Mouse (Mus musculus) midbrain, embryonic 16.5 days (tissue): ENCODE results near the gene Xpnpep1. TPM values are rescaled to one million over a fixed set of nuclear protein-coding genes. Genes with fewer than 3 reads are reported as not detected.

ENCODE experiments used
- ATAC-seq: fragments of 200-750 bp; cut with Nextera tagmentation; 2 replicates; pipeline ENCODE4 v1.8.0; 2017; ENCODE audit warnings: moderate TSS enrichment
- H3K27ac ChIP-seq: fragments of 300-500 bp; sonication (generic); 2 replicates; pipeline ENCODE4 v1.5.1; 2014; ENCODE audit warnings: mild to moderate bottlenecking, low read length, mixed read lengths
- H3K27me3 ChIP-seq: fragments of 300-500 bp; sonication (generic); 2 replicates; pipeline ENCODE4 v1.6.1; 2014; ENCODE audit warnings: low read depth, low read length, mixed read lengths; ENCODE audit not compliant: control insufficient read depth, insufficient read depth
- H3K36me3 ChIP-seq: fragments of 300-500 bp; sonication (generic); 2 replicates; pipeline ENCODE4 v1.6.1; 2014; ENCODE audit warnings: mild to moderate bottlenecking, low read length, moderate library complexity, mixed read lengths; ENCODE audit not compliant: control insufficient read depth, insufficient read depth
- H3K4me1 ChIP-seq: fragments of 300-500 bp; sonication (generic); 2 replicates; pipeline ENCODE4 v1.6.1; 2014; ENCODE audit warnings: mild to moderate bottlenecking, low read length, mixed read lengths; ENCODE audit not compliant: control insufficient read depth, insufficient read depth
- H3K4me2 ChIP-seq: fragments of 300-500 bp; sonication (generic); 2 replicates; pipeline ENCODE4 v1.6.1; 2014; ENCODE audit warnings: mild to moderate bottlenecking, low read length, mixed read lengths
- H3K4me3 ChIP-seq: fragments of 300-500 bp; sonication (generic); 2 replicates; pipeline ENCODE4 v1.5.1; 2014; ENCODE audit warnings: low read depth, mild to moderate bottlenecking, low read length, moderate library complexity, mixed read lengths
- H3K9ac ChIP-seq: fragments of 300-500 bp; sonication (generic); 2 replicates; pipeline ENCODE4 v1.6.1; 2014; ENCODE audit warnings: low read depth, low read length, mixed read lengths
- H3K9me3 ChIP-seq: fragments of 300-500 bp; sonication (generic); replicated peaks from 2 replicates; pipeline ENCODE4 v1.6.1; 2014; ENCODE audit warnings: mild to moderate bottlenecking, low read length, mixed read lengths; ENCODE audit not compliant: control insufficient read depth, poor library complexity, severe bottlenecking
- WGBS: fragments of 180-500 bp; shearing (Covaris S2); extraction: QIAGEN DNeasy Blood & Tissue Kit; methylation state at CpG from one replicate; pipeline ENCODE4 v1.1.7; 2014; 5-methylcytosine and 5-hydroxymethylcytosine counted together
- polyA plus RNA-seq: library from polyadenylated mRNA; unstranded; fragments of >200 nt; fragmentation: Nextera tagmentation; extraction: Ambion mirVana; gene quantifications from 2 replicates; pipeline ENCODE4 v1.2.1, GENCODE M21; 2015

Xpnpep1 gene
- polyA plus RNA-seq, 1 experiment from 2014 or later = 114 TPM

DNA sequence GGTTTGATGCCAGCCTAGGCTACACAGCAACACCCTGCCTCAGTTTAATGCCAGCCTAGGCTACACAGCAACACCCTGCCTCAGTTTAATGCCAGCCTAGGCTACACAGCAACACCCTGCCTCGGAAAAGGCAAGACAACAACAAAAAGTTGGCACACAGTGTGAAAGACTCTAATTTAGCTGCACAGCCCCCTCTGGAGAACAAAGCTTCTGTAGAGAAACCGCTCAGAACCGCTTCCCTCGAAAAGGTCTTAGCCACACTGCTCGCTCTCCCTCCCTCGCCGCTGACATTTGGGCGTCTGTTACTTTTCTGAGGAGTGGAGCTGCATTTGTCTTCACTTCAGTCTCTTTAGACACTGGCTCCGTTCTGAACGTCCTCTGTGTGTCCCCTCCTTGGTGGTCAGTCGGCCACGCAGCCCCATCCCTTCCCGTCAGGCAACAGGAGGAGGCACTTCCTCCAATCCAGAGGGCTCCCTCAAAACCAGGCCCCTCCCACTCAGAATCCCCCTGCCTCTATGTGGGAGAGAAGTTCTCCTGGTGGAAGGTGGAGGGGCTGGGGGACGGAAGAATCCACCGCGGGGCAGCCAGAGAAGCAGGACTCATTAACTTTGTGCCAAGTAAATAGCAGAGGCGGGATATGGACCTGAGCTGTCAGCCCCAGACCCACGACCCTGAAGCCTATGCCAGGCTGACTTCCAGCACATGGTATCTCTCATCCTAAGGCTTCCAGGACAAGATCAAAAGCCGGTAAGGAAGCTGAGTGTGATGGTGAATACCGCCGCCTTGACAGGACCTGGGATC is 24.9 kb downstream of the Xpnpep1 start:
- H3K4me3 ChIP-seq = no peak overlapping the region
- WGBS = 55% methylated on average over 21 of the region's 21 CpGs

DNA sequence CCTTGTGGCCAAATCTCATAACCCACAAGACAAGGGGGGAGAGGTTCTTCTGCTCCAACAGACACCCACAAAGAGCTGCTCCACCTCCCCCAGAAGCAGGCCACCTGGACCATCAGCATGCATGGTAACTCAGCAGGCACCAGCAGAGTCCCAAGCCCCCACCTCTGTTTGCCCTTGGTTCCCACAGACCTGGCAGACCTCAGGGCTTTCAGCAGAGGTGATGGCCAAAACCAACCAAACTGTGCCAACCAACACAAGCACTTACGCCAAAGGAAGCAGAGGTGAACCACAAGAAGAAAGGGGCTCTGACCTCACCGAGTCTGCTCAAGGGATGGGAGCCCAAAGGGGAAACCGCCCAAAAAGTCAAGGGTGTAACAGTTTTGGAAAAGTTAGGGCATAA is 26.3 kb downstream of the Xpnpep1 start:
- Histone ChIP-seq H3K27me3 (no peaks in the 10 kb centered on the region), H3K27ac (no peak overlapping the region), H3K36me3 (peaks cover 6% of the 10 kb centered on the region), H3K4me1 (no peaks in the 10 kb centered on the region; the same call in 1 of the 2 replicates), H3K9ac (no peak overlapping the region), H3K4me3 (no peak overlapping the region), H3K4me2 (no peak overlapping the region), H3K9me3 (no peaks in the 10 kb centered on the region)
- ATAC-seq = no peak
- 95% methylated on average over 3 of the region's 3 CpGs for WGBS

More for the DNA sequence above, 24.9 kb downstream of the Xpnpep1 start:
- Histone ChIP-seq H3K27ac (no peak overlapping the region), H3K9ac (no peak overlapping the region), H3K9me3 (no peaks in the 10 kb centered on the region), H3K36me3 (peaks cover 5% of the 10 kb centered on the region), H3K4me1 (no peaks in the 10 kb centered on the region; the same call in 1 of the 2 replicates), H3K27me3 (no peaks in the 10 kb centered on the region), H3K4me2 (peak overlapping the region; percentile 31)
- ATAC-seq = peak; percentile 62; the same call in 1 of the 2 replicates

DNA sequence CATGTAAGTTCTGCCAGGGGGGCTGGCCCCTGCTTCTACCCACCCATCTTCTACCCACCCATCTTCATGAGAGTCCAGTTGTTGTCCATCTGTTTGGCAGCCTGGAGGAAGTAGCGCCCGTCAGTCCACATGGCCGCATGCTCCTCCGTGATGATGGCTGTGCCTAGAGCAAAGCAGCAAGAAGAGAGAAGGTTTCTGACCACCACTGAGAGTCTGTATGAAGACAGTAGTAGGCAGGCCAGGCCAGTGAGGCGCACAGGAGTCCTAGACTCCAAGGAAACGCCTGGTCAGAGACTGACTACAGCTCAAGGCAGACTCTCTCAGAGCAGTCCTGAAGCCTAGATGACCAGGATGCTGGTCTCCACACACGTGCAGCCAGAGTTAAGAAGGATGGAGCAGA is 26.7 kb downstream of the Xpnpep1 start:
- Histone ChIP-seq H3K9me3 (no peaks in the 10 kb centered on the region), H3K4me2 (no peak overlapping the region), H3K27me3 (no peaks in the 10 kb centered on the region), H3K36me3 (peaks cover 6% of the 10 kb centered on the region), H3K9ac (no peak overlapping the region), H3K4me3 (no peak overlapping the region), H3K27ac (no peak overlapping the region), H3K4me1 (no peaks in the 10 kb centered on the region; the same call in 1 of the 2 replicates)
- 92% methylated on average over 7 of the region's 7 CpGs for WGBS
- no peak for ATAC-seq

DNA sequence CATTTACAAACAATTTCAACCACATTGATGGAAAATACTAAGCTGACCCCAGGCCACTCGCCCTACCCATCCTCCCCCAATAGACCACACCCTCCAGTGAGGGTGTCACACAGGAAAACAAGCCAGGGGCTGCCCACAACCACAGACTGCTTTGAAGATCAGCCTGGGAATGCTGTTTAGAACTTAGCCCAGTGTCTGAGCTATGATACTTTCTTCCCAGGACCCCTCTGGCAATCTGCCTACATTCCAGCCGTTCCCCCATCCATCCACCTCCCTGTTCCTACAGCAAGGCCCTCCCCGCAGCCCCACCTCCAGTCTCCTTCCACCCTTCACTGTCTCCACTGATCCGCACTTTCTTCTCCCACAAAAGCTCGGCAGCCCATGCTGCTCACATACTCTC is 29.1 kb downstream of the Xpnpep1 start:
- H3K9ac ChIP-seq = no peak overlapping the region
- H3K9me3 ChIP-seq = no peaks in the 10 kb centered on the region
- no peak overlapping the region for H3K4me2 ChIP-seq
- 74% methylated on average over 5 of the region's 5 CpGs for WGBS
- H3K4me1 ChIP-seq = no peaks in the 10 kb centered on the region; the same call in 1 of the 2 replicates
- H3K27me3 ChIP-seq = no peaks in the 10 kb centered on the region
- H3K27ac ChIP-seq = no peak overlapping the region
- no peak for ATAC-seq
- H3K4me3 ChIP-seq = no peak overlapping the region
- H3K36me3 ChIP-seq = peaks cover 15% of the 10 kb centered on the region

DNA sequence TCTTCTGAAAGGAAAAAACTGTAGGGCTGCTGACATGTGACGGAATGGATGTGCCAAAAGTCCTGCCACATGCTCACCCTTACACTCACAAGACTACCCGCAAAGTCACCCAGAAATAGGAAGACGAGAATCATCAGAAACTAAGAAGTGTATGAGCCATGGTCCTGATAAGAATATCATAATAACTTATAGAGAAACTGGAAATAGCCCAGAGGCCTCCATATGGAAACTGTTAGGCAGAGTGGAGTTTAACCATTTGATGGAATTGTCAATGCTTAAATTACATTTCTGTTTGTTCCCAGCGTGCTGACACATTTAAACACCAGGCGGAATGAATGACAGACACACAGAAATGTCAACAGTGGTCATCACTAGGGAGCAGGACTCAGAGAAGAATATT is 31.1 kb downstream of the Xpnpep1 start:
- Histone ChIP-seq H3K9ac (no peak overlapping the region), H3K36me3 (peaks cover 28% of the 10 kb centered on the region), H3K9me3 (no peaks in the 10 kb centered on the region), H3K27ac (no peak overlapping the region), H3K4me1 (no peaks in the 10 kb centered on the region; the same call in 1 of the 2 replicates), H3K4me2 (no peak overlapping the region), H3K27me3 (no peaks in the 10 kb centered on the region), H3K4me3 (no peak overlapping the region)
- WGBS = 88% methylated on average over 5 of the region's 5 CpGs
- ATAC-seq = no peak

DNA sequence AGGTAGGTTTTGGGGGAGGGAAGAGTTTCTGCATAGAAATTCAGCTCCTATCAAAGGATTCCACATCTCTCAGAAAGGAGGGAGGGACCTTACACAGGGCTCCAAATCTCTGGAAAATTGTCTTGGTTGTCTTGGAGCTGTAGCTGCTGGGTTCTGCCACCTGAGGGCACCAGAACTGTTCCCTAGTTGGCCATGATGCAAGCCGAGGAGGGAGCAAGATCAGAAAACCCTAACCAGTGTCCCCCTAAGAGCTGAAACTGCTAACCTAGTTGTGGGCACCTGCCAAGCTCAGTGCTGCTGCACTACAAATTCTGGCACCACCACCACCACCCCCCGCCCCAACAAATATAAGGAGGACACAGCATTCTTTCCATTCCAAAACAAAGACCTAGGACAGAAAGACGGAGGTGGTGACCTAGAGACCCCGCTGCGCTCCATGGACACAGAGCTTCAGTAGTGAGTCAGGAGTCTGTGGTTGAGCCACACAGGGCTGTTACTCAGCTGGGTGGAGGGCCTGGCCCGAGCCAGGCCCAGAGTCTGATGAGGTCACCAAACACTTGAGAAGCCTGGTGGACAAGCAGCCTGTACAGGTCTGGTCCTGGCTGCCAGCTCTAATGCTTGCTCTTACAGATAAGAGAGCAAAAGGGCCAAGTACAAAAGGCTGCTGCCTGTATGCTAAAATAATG is 31.9 kb downstream of the Xpnpep1 start:
- peaks cover 28% of the 10 kb centered on the region for H3K36me3 ChIP-seq
- H3K27ac ChIP-seq = no peak overlapping the region
- H3K4me2 ChIP-seq = no peak overlapping the region
- no peak overlapping the region for H3K9ac ChIP-seq
- H3K4me1 ChIP-seq = no peaks in the 10 kb centered on the region; the same call in 1 of the 2 replicates
- no peaks in the 10 kb centered on the region for H3K27me3 ChIP-seq
- H3K4me3 ChIP-seq = no peak overlapping the region
- H3K9me3 ChIP-seq = no peaks in the 10 kb centered on the region
- ATAC-seq = peak; percentile 44; the same call in 1 of the 2 replicates
- 59% methylated on average over 6 of the region's 6 CpGs for WGBS

DNA sequence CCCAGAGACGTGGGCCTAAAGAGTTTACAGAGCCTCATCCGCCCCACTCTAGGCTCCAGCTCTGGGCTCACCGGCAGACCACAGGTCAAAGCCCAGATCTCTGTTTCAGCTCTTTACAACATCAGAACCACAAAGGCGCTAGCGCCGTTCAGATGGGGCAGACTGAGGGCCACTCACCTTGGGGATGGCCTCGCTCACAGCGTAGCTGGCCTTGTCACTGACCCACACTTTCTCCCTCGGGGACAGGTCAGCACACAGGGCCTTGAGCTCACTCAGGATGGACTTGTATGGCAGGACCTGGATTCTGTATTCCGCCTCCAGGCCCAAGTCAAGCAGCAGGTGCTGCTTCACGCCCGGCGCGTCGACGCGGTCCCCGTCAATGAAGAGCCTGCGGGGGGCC is 34.0 kb downstream of the Xpnpep1 start:
- no peak for ATAC-seq
- no peaks in the 10 kb centered on the region for H3K27me3 ChIP-seq
- H3K4me1 ChIP-seq = no peaks in the 10 kb centered on the region; the same call in 1 of the 2 replicates
- peaks cover 44% of the 10 kb centered on the region for H3K36me3 ChIP-seq
- H3K27ac ChIP-seq = no peak overlapping the region
- no peak overlapping the region for H3K4me2 ChIP-seq
- no peaks in the 10 kb centered on the region for H3K9me3 ChIP-seq
- H3K9ac ChIP-seq = no peak overlapping the region
- H3K4me3 ChIP-seq = no peak overlapping the region
- whole genome bisulfite sequencing = 97% methylated on average over 19 of the region's 19 CpGs

DNA sequence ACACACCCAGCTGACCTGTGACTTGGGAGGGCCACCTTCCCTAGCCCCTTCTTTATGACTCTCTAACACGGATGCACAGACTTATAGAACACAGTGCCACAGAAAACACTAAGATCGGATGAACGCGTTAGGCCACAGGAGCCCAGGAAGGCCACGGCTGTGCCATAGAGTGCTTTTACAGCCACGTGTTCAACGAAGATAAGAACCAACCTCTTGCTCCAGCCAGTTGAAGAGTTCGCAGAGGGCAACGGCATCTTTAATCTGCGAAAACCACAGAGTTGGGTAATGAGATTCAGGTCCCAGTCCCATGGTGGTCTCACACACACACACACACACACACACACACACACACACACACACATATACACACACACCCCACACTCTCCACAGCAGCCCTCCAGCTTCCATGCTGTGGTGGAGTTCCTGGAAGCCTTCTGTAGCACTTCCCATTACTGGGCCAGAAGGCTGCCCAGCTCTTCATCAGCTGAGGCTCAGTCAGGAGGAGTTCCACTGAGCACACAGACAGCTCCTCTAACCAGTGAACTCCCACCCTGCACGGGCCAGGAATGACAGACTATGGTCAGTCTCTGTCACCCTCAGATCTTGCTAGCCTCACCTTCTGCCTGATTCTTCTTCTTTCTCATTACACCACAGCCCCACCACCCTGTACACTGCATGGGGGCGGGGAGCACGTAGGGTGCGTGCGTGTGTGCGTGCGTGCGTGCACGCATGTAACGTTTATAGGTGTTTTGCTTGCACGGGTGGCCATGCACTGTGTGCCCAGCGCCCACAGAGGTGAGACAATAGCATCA is 36.3 kb downstream of the Xpnpep1 start:
- Histone ChIP-seq H3K9me3 (no peaks in the 10 kb centered on the region), H3K9ac (no peak overlapping the region), H3K27me3 (no peaks in the 10 kb centered on the region), H3K4me1 (no peaks in the 10 kb centered on the region; the same call in 1 of the 2 replicates), H3K27ac (no peak overlapping the region), H3K4me2 (no peak overlapping the region), H3K36me3 (peaks cover 55% of the 10 kb centered on the region), H3K4me3 (no peak overlapping the region)
- ATAC-seq = no peak
- 94% methylated on average over 22 of the region's 22 CpGs for WGBS
